Mouse (Mus musculus): Measurements from ENCODE around the gene Rasl10a. TPM values are rescaled to one million over a fixed set of nuclear protein-coding genes. Genes with fewer than 3 reads are reported as not detected.

Rasl10a gene
- polyA plus RNA-seq, 1 experiment, result 1.2 TPM

DNA sequence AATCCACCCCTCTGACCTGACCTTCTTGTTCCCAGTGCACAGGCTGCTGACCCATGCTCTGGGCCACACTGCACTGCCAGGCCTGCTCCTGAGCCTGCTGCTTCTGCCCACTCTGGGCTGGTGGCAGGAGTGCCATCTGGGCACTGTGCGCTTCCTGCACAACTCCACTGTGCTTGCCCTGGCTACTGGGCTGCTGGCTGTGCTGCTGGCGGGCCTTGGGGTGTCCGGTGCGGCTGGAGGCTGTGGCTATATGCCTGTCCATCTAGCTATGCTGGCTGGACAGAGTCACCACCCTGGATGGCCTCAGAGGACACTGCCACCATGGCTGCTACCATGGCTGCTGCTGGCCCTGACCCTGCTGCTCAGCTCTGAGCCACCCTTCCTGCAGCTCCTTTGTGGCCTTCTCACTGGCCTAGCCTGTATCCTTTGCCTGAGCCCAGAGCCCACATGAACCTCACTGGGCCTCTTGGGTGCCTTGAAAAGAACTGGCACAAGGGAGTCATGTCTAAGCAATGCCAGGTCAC lies 46.1 kb downstream of the Rasl10a start:
- H3K27me3 ChIP-seq (ENCODE audit: control insufficient read depth, insufficient read depth, low read length), result no peaks in the 10 kb centered on the region
- H3K4me1 ChIP-seq (ENCODE audit: control insufficient read depth, insufficient read depth, insufficient read length, low read length), result peaks cover 8% of the 10 kb centered on the region; the same call in 1 of the 2 replicates
- no peak for TF ChIP-seq POLR2A (IDR thresholded peaks at IDR 0.05; ENCODE audit: low read depth, low read length)
- 100% methylated on average over 4 of the region's 4 CpGs for WGBS
- H3K36me3 ChIP-seq (ENCODE audit: control insufficient read depth, insufficient read depth, low read length), result peaks cover 8% of the 10 kb centered on the region; the same call in 1 of the 2 replicates
- H3K4me3 ChIP-seq (ENCODE audit: low read depth, low read length), result no peak overlapping the region
- H3K27ac ChIP-seq (ENCODE audit: insufficient read depth, low read depth, low read length), result no peak overlapping the region

DNA sequence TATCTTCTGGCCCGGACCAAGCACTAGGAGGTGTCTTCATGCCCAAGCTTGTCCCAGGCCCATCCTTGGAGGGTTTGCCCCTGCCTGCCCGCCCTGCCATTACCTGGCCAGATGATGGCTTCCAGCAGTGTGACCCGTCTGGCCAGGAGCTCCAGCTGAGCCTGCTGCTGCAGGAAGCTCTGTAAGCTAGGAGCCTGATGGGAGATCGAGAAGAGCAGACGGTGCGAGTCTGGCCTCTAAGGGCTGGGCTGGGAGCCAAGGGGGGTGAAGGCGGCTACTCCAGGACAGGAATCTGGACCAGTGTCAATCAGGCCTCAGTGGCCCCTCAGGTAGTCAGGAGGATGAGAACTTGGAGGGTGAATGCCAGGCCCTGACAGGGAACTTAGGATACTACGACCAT lies 51.5 kb downstream of the Rasl10a start:
- WGBS, result 86% methylated on average over 8 of the region's 8 CpGs
- 0 out of 2 replicates have a peak, but pooled peaks cover 4% of the 10 kb centered on the region for H3K36me3 ChIP-seq (ENCODE audit: control insufficient read depth, insufficient read depth, low read length)
- H3K4me3 ChIP-seq (ENCODE audit: low read depth, low read length), result no peak overlapping the region
- no peaks in the 10 kb centered on the region for H3K4me1 ChIP-seq (ENCODE audit: control insufficient read depth, insufficient read depth, insufficient read length, low read length)
- no peak overlapping the region for H3K27ac ChIP-seq (ENCODE audit: insufficient read depth, low read depth, low read length)
- TF ChIP-seq POLR2A (IDR thresholded peaks at IDR 0.05; ENCODE audit: low read depth, low read length) (no peak), CTCF (IDR thresholded peaks at IDR 0.05; ENCODE audit: extremely low read depth, insufficient read length, insufficient replicate concordance, low read depth, low read length) (no peak)
- no peaks in the 10 kb centered on the region for H3K27me3 ChIP-seq (ENCODE audit: control insufficient read depth, insufficient read depth, low read length)

Other genes starting within 250 kb of the Rasl10a start
- 26.1 and 43.5 TPM in 2 replicates for gene Nf2, start 208.6 kb upstream of the Rasl10a start, polyA plus RNA-seq (2012; rRNA removed)
- gene Nipsnap1, start 184.2 kb upstream of the Rasl10a start, polyA plus RNA-seq (2012; rRNA removed), result 35.3 and 43.4 TPM in 2 replicates
- 7.1 and 14.1 TPM in 2 replicates for gene Thoc5, start 162.8 kb upstream of the Rasl10a start, polyA plus RNA-seq (2012; rRNA removed)
- 0.19 and 0.27 TPM in 2 replicates for gene Nefh, start 110.1 kb upstream of the Rasl10a start, polyA plus RNA-seq (2012; rRNA removed)
- gene Ap1b1, start 71.3 kb upstream of the Rasl10a start, polyA plus RNA-seq (2012; rRNA removed), result 55.8 and 96.1 TPM in 2 replicates
- gene Gas2l1, start 7.2 kb downstream of the Rasl10a start, polyA plus RNA-seq (2012; rRNA removed), result 46.7 and 123 TPM in 2 replicates
- gene Rhbdd3, start 40.8 kb downstream of the Rasl10a start, polyA plus RNA-seq (2012; rRNA removed), result 16.2 and 22.1 TPM in 2 replicates
- gene Ewsr1, start 41.1 kb downstream of the Rasl10a start, polyA plus RNA-seq (2012; rRNA removed), result 305 and 396 TPM in 2 replicates
- gene Emid1, start 94.1 kb downstream of the Rasl10a start, polyA plus RNA-seq (2012; rRNA removed), result 16.9 and 34.7 TPM in 2 replicates
- gene Kremen1, start 203.4 kb downstream of the Rasl10a start, polyA plus RNA-seq (2012; rRNA removed), result 5.3 and 7.8 TPM in 2 replicates

Data from small intestine, adult 2 months (tissue).